Mouse (Mus musculus): ENCODE measurements around the gene Flt3l.

- no peak for TF ChIP-seq POLR2A (IDR thresholded peaks at IDR 0.05; ENCODE audit: low read depth, low read length)
- TF ChIP-seq CTCF (IDR thresholded peaks at IDR 0.05; ENCODE audit: extremely low read depth, insufficient read length, insufficient replicate concordance, low read depth, low read length): no peak
Observed at GRCm38 (mm10) chr7:45155590-45155989, 19.4 kb upstream of the Flt3l start.
